Mouse (Mus musculus) liver, adult 2 months (tissue): ENCODE results near the gene Methig1. TPM values are rescaled to one million over a fixed set of nuclear protein-coding genes. Genes with fewer than 3 reads are reported as not detected.
"Not testable (repeated sequence)": the region's sequence is repeated elsewhere in the genome, so short reads cannot be mapped to it uniquely, and the experiment has no call there.

Source experiments
- DNase-seq: peaks from one replicate; pipeline ENCODE4 v3.0.0-alpha.2; 2011; ENCODE audit warnings: low read depth, low spot score; ENCODE audit errors: extremely low read depth
- H3K27ac ChIP-seq: fragments of 200-500 bp; replicated peaks from 2 replicates; pipeline ENCODE4 v1.5.1; 2012; ENCODE audit warnings: low read depth, mild to moderate bottlenecking, control low read depth, inconsistent platforms, low read length; ENCODE audit not compliant: insufficient read depth
- H3K27me3 ChIP-seq: fragments of 200-500 bp; 2 replicates; pipeline ENCODE4 v1.6.1; 2012; ENCODE audit warnings: mild to moderate bottlenecking, moderate library complexity, low read length, inconsistent platforms; ENCODE audit not compliant: control insufficient read depth, insufficient read depth
- H3K36me3 ChIP-seq: fragments of 200-500 bp; 2 replicates; pipeline ENCODE4 v1.6.1; 2012; ENCODE audit warnings: low read length, inconsistent platforms; ENCODE audit not compliant: control insufficient read depth, insufficient read depth
- H3K4me1 ChIP-seq: fragments of 200-500 bp; 2 replicates; pipeline ENCODE4 v1.6.1; 2011; ENCODE audit warnings: low read length; ENCODE audit not compliant: control insufficient read depth, insufficient read depth
- H3K4me3 ChIP-seq: fragments of 200-500 bp; 2 replicates; pipeline ENCODE4 v1.5.1; 2011; ENCODE audit warnings: low read depth, mild to moderate bottlenecking, control low read depth, low read length, moderate library complexity; ENCODE audit not compliant: insufficient read depth
- H3K79me2 ChIP-seq: fragments of 200-500 bp; 2 replicates; pipeline ENCODE4 v1.6.1; 2012; ENCODE audit warnings: inconsistent platforms, mild to moderate bottlenecking, low read length, moderate library complexity; ENCODE audit not compliant: control insufficient read depth, insufficient read depth
- H3K9ac ChIP-seq: fragments of 200-500 bp; 2 replicates; pipeline ENCODE4 v1.6.1; 2012; ENCODE audit warnings: low read depth, mild to moderate bottlenecking, control low read depth, inconsistent platforms, low read length
- CTCF ChIP-seq: fragments of 200-500 bp; IDR thresholded peaks from 2 replicates; pipeline ENCODE4 v1.5.1; 2011; ENCODE audit warnings: low read depth, low read length, control low read depth
- POLR2A ChIP-seq: fragments of 200-500 bp; IDR thresholded peaks from 2 replicates; pipeline ENCODE4 v1.6.1; 2011; ENCODE audit warnings: low read length, control low read depth; ENCODE audit not compliant: insufficient read depth; ENCODE audit errors: extremely low read depth
- WGBS: fragments of 180-500 bp; shearing (Covaris S2); methylation state at CpG from one replicate; pipeline ENCODE4 v1.1.7; 2018; 5-methylcytosine and 5-hydroxymethylcytosine counted together
- polyA plus RNA-seq: library from polyadenylated mRNA; depleted of rRNA; stranded (reverse); fragments of >200 nt; gene quantifications from 2 replicates; pipeline ENCODE4 v1.2.3, GENCODE M21; 2012
- total RNA-seq: library from RNA; depleted of rRNA; stranded (reverse); fragments of >200 nt; gene quantifications from 2 replicates; pipeline ENCODE4 v1.2.3, GENCODE M21; 2014

Gene Methig1
- total and polyA plus RNA-seq, 2 experiments, result 0.15 TPM; not detected in 1

DNA sequence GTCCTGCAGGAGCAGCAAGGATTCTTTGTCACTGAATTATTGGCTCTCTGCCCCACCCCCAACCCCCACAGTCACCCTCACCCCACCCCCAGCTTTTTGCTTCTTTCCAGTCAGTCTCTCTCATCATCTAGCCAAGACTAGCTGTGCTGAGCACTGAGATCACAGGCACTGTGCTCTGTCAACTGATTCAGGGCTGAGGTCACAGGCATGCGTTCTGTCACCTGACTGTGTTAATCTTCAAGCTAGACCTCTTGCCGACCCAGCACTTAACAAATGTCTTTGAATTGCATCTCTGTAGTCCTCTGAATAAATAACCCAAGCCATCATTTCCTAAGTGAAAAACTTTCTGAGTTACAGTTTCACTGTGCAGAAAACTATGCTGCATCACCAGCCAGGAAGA is 3.5 kb upstream of the Methig1 start:
- no peak for TF ChIP-seq POLR2A
- no peak for TF ChIP-seq CTCF
- DNase-seq, result peak; percentile 82

GRCm38 (mm10) chr15:100351501-100352060 is 1.4 kb upstream of the Methig1 start:
- peaks cover 4% of the 10 kb centered on the region; the same call in 1 of the 2 replicates for H3K4me1 ChIP-seq
- no peak for DNase-seq
- H3K36me3 ChIP-seq, result no peaks in the 10 kb centered on the region
- TF ChIP-seq POLR2A (no peak), CTCF (no peak)
- H3K79me2 ChIP-seq, result no peaks in the 10 kb centered on the region
- 63% methylated on average over 6 of the region's 6 CpGs for WGBS
- no peak overlapping the region for H3K4me3 ChIP-seq
- H3K27ac ChIP-seq, result no peak overlapping the region
- H3K27me3 ChIP-seq, result no peaks in the 10 kb centered on the region
- H3K9ac ChIP-seq, result no peak overlapping the region

More for the DNA sequence above, 3.5 kb upstream of the Methig1 start:
- Histone ChIP-seq H3K36me3 (no peaks in the 10 kb centered on the region), H3K27me3 (no peaks in the 10 kb centered on the region), H3K79me2 (no peaks in the 10 kb centered on the region), H3K9ac (no peak overlapping the region), H3K4me3 (no peak overlapping the region), H3K4me1 (peaks cover 10% of the 10 kb centered on the region), H3K27ac (no peak overlapping the region)
- WGBS, result 22% methylated on average over 2 of the region's 2 CpGs

DNA sequence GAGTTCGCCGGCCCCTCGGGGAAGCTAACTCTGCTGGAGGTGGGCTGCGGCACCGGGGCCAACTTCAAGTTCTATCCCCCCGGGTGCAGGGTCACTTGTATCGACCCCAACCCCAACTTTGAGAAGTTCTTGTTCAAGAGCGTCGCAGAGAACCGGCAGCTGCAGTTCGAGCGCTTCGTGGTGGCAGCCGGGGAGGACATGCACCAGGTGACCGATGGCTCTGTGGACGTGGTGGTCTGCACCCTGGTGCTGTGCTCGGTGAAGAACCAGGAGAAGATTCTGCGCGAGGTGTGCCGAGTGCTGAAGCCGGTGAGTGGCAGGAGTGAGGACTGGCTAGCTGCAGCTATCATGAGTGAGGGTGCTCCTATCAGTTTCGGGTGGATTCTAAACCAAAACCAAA is 450 bp downstream of the Methig1 start:
- 95% methylated on average over 20 of the region's 22 CpGs for WGBS
- H3K27ac ChIP-seq, H3K27me3 ChIP-seq, H3K4me1 ChIP-seq, H3K36me3 ChIP-seq, DNase-seq, H3K9ac ChIP-seq, H3K79me2 ChIP-seq, H3K4me3 ChIP-seq: not testable (repeated sequence)

DNA sequence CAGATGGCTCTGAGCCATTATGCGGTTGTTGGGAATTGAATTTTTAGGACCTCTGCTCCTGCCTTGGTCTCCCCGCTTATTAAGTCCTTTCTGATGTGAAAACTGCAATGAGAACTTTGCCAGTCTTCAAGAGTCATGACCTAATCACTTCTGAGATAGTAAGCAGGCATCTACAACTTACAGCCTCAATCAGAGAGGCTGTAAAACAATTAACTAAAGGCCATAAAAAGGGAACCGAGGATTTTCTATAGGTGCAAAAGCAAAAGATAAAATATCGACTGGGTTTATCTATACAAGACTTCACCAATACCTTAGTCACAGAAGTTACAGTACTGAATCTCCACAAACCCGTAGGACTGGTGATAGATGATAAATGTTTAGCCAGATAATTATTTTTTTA is 2.9 kb downstream of the Methig1 start:
- H3K9ac ChIP-seq, result no peak overlapping the region
- no peak for DNase-seq
- no peaks in the 10 kb centered on the region for H3K79me2 ChIP-seq
- no peaks in the 10 kb centered on the region for H3K36me3 ChIP-seq
- H3K27ac ChIP-seq, result no peak overlapping the region
- no peaks in the 10 kb centered on the region for H3K27me3 ChIP-seq
- no peak for TF ChIP-seq CTCF
- no peak for TF ChIP-seq POLR2A
- WGBS, result 88% methylated on average over 5 of the region's 5 CpGs
- no peaks in the 10 kb centered on the region for H3K4me1 ChIP-seq
- H3K4me3 ChIP-seq, result no peak overlapping the region

- Histone ChIP-seq H3K4me3 (no peak within 1 kb of the TSS), H3K79me2 (no peaks in the 10 kb centered on the region), H3K9ac (no peak within 1 kb of the TSS), H3K27ac (no peak within 1 kb of the TSS), H3K27me3 (no peaks in the 10 kb centered on the region), H3K4me1 (no peaks in the 10 kb centered on the region), H3K36me3 (no peaks in the 10 kb centered on the region)
- 79% methylated on average over 7 of the region's 7 CpGs for WGBS
- no peak for DNase-seq
- no peak for TF ChIP-seq CTCF
- no peak for TF ChIP-seq POLR2A
These were observed 11.3 kb downstream of the Methig1 start, which contains the start of gene Higd1c for GRCm38 (mm10) chr15:100364242-100364641. TSS of gene Higd1c (plus strand) at chr15:100364542.

DNA sequence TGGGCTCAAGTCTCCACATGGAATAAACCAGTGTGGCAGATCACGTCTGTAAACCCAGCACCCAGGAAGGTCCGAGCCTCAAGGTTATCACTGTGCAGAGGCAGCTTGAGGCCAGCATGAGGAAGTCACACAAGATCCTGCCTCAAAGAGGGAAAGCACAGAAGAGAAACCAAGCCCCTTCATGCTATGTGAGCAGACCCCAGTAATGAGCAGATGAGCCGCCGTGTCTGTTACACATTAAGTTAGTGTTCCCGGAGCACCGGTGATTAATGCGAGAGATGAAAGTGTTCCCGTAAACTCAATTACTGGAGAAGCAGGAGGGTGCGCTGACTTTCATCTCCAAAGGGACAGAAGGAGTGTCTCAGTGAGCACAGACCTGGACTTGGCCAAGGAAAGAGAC is 13.0 kb downstream of the Methig1 start:
- H3K9ac ChIP-seq, H3K36me3 ChIP-seq, DNase-seq, H3K4me1 ChIP-seq, H3K4me3 ChIP-seq, H3K27me3 ChIP-seq, H3K79me2 ChIP-seq, H3K27ac ChIP-seq: not testable (repeated sequence)
- WGBS, result 92% methylated on average over 9 of the region's 9 CpGs

- TF ChIP-seq POLR2A (no peak), CTCF (no peak)
- Histone ChIP-seq H3K27ac (no peak overlapping the region), H3K4me3 (no peak overlapping the region), H3K79me2 (no peaks in the 10 kb centered on the region), H3K27me3 (no peaks in the 10 kb centered on the region), H3K4me1 (no peaks in the 10 kb centered on the region), H3K9ac (no peak overlapping the region), H3K36me3 (no peaks in the 10 kb centered on the region)
- 88% methylated on average over 7 of the region's 7 CpGs for WGBS
- DNase-seq, result no peak
These were observed 14.2 kb downstream of the Methig1 start for GRCm38 (mm10) chr15:100367119-100367518.
